Mouse (Mus musculus) skeletal muscle tissue, adult 2 months (tissue): ENCODE results near the gene Ccdc51.

Experiments used
- DNase-seq: peaks from one replicate; pipeline ENCODE4 v3.0.0-alpha.2; 2012; ENCODE audit warnings: low read depth, low spot score

Gene Ccdc51

DNA sequence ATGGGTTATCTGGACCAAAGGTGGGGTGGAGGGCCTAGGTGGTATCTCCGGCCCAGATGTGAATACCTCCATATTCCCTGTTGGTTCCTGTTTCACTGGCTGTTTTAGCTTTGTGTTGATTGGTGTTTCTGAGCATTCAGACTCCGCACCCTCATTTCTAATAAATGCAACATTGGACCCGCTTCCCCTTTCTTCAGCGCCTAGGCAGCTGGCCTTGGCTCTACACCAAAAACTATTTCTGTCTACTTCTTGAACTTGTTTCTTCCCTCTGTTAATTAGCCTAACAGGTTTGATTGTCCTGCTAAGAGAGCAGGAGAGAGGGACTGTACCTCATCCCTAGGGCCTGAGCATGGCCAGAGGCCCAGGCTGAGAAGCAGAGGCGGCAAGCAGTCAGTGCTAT is 24.8 kb upstream of the Ccdc51 start:
- DNase-seq: no peak

- DNase-seq: no peak
Observed at GRCm38 (mm10) chr9:109058006-109058765, 24.1 kb upstream of the Ccdc51 start.

GRCm38 (mm10) chr9:109059136-109059903 is 23.0 kb upstream of the Ccdc51 start, which contains the start of gene Trex1:
TSS of gene Trex1 (minus strand) at chr9:109059734.
- peak; percentile 93 for DNase-seq

DNA sequence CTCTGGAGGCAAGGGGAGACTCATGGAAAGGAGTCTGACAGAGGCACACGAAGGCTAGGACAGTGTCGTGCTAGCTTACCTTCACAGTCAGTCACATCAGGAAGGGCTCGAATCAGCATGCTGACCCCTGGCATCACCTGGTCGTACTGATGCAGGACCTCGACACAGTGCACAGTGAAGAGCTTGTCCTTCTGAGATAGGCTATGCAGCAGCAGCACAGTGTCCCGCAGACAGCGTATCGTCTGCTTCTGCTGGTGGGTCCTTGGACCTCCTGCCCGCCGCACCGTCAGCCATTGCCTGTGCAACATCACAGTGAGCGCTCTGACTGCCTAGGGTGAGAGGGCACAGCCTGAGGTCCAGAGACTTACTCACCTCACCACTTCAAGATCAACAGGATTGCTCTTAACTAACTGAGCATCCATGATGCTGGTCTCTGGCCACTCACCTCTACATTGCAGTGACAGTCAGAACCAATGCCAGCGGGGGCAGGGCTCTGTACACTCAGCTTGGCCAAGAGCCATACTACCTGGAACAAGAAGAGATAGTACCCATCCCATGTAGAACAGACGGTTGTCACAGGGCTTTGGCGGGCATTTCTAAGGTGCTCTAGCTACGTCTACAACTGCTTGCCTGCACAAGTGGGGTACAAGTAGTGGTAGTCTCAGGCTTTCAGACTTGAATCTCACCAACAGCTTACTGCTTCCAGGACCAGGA is 22.0 kb upstream of the Ccdc51 start:
- no peak for DNase-seq

- no peak for DNase-seq
Observed at GRCm38 (mm10) chr9:109060898-109061295, 21.4 kb upstream of the Ccdc51 start.

- DNase-seq: no peak
Observed at GRCm38 (mm10) chr9:109068095-109068735, 14.1 kb upstream of the Ccdc51 start.

- peak; percentile 83 for DNase-seq
Observed at GRCm38 (mm10) chr9:109073661-109074573, 8.4 kb upstream of the Ccdc51 start, which contains the start of gene Atrip. TSS of gene Atrip (minus strand) at chr9:109074124.

DNA sequence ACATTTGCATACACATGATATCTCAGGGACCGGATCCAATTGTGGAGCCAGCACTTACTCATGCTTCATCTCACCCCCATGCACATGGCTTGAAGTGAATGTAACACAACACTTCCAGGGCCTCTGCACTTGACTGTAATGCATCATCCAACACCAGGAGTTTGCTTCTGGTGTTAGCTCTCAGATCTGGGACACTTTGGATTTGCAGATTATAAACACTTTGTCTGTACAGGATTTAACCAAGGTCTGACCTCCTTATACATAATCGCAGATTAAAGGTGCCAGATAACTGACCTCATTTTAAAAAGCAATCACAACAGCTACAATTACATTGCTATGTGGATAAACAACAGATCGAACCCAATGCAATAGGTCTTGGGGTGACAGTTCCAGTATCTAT is 1.8 kb upstream of the Ccdc51 start:
- DNase-seq: no peak

DNA sequence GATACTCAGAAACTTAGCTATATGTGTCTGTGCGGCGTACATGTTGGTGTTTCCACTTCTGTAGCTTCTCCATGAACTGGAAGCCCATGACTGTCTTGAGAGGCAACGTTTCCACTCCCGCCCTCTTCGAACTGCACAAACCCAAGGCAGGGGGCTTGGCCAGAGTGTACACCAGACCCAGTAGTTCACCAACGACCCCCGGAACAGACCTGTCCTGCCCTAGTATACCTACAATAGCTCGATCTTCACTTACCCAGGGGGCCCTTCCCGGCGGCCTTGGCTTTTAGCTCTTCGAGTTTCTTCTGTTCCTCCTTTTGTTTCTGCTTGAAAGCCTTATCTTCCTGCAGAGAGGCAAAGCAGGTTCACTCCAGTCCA is 557 bp upstream of the Ccdc51 start:
- no peak for DNase-seq

- DNase-seq: no peak
Observed at GRCm38 (mm10) chr9:109084922-109085321, 2.6 kb downstream of the Ccdc51 start.

DNA sequence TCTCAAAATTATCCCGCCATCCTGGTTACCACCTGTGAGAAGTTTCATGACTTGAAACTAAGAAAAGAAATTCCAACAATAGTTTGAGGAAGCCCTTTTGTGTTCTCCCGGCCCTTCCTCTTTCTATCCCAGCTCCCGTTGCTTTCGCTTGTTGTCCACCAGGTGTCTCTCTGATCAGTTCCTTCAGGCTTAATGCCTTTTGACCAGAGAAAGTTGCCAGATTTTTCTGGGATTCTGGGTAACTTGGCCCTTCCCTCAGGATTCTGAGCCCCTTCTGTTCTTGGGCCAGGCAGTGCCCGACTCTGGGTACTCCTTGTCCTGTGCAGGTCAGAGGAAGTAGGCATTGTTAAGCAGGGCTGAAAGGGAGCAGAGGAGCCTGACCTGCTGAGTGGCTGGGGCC is 5.7 kb downstream of the Ccdc51 start:
- no peak for DNase-seq

DNA sequence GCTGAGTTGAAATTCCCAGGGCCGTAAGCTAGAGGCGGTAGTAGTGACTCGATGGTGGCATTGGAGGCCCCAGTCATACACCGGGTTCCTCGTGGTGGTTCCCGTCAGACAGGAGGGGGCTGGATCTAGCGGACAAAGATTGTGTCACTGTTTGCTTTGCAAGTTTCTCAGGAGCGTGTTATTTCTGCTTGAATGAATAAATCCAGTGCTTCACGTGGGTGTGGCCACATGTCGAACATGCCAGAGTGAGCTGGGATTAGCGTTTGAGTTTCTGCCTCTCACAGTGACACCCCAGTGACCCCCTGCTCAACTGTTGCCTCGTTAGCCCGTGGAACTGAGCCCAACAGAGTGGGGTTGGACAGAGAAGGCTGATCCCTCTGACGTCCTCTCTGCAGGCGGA is 8.2 kb downstream of the Ccdc51 start:
- DNase-seq: no peak

GRCm38 (mm10) chr9:109091802-109092201 is 9.5 kb downstream of the Ccdc51 start:
- DNase-seq: no peak

- DNase-seq: no peak
Observed at GRCm38 (mm10) chr9:109092799-109093198, 10.5 kb downstream of the Ccdc51 start.

- DNase-seq: no peak
Observed at GRCm38 (mm10) chr9:109093786-109094552, 11.7 kb downstream of the Ccdc51 start.

- no peak for DNase-seq
Observed at GRCm38 (mm10) chr9:109094553-109095136, 12.4 kb downstream of the Ccdc51 start.

DNA sequence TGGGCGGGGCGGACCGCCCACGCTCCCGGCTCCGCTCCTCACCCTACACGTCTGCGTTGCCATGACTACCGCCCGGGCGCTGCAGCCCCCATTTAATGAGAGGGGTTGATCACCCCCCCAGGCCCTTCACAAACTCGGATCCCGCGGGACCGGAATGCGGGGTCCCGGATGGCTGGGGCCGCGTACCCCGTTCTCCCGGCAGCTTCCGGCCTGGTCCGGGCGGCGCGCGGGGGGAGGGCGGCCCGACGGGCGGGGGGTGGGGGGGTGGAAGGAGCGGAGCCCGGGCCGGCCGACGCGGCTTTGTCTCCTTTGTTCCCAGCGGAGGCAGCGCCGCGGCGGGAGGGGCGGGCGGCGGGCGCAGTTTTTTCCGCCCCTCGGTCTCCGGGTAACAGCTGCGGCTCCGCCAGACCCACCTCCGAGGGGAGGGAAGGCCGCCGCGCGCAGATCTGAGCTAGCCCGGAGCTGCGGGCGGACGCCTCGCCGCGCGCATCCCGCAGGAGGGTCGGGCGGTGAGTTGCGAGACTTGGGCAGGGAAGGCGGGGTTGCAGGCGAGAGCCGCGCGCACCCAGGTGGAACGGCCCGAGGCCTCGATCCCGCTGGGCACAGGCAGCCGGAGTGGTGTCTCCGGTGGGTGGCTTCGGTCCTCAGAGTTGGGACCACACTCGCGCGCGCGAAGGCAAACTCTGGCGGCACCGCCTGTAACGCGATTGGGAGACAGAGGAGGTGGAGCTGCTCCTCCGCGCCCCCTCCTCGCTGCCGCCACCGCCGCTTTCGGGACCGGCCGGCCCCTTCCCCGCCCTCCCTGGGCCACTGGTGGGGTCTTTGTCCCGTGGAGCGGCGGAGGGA is 13.1 kb downstream of the Ccdc51 start, which contains the start of gene Plxnb1:
Gene Plxnb1, plus strand, starts transcription at position 253 of the 846 bp plus-strand sequence.
- no peak for DNase-seq

GRCm38 (mm10) chr9:109096251-109096661 is 14.0 kb downstream of the Ccdc51 start:
- DNase-seq: no peak
